Mouse (Mus musculus): Measurements from ENCODE around the gene Abcc3. TPM values are rescaled to one million over a fixed set of nuclear protein-coding genes. Genes with fewer than 3 reads are reported as not detected.
"Not testable (repeated sequence)": the region's sequence is repeated elsewhere in the genome, so short reads cannot be mapped to it uniquely, and the experiment has no call there.

The Abcc3 gene
- polyA plus RNA-seq, 1 experiment from 2014 or later = 7.7 TPM

DNA sequence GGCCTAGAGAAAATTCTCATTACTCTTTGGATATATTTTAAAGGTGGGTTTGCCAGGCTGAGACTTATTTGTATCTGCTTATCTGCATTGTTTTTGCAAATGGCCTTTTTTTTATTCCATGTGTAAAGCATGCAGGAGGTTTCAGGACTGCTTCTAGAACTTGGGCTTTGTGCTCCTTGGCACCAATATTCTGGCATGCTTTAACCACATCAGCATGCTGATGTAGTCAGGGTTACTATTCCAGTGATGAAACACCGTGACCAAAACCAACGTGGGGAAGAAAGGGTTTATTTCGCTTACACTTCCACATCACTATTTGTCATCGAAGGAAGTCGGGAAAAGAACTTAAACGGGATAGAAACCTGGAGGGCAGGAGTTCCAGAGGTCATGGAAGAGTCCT is 8.2 kb upstream of the Abcc3 start:
- Histone ChIP-seq H3K4me3 (replicated peaks) (no peak overlapping the region), H3K9me3 (no peaks in the 10 kb centered on the region), H3K36me3 (no peaks in the 10 kb centered on the region), H3K27ac (no peak overlapping the region), H3K9ac (no peak overlapping the region), H3K4me1 (peaks cover 10% of the 10 kb centered on the region), H3K27me3 (replicated peaks) (no peaks in the 10 kb centered on the region), H3K4me2 (no peak overlapping the region)
- ATAC-seq (ENCODE audit: insufficient read depth, low FRiP score, low read depth) = no peak
- WGBS = 55% methylated on average over 6 of the region's 6 CpGs

DNA sequence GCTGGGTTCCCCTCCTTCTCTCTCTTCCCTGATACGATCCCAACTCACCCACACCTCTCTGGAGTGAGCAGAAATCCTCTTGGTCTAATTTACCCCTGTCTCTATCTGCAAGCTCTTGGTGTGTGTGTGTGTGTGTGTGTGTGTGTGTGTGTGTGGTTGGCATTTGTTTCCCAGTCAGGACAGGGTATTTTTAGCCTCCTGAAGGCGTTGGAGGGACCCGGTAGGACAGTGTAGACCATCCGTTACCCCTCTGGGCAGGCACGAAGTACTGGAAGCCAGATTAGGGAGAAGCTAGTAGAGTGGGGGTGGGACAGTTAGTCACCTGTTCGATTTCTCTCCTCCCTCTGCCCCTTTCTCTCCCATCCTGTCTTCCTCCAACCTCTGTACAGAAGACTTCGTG is 1.3 kb upstream of the Abcc3 start:
- peaks cover 5% of the 10 kb centered on the region; the same call in 1 of the 2 replicates for H3K4me1 ChIP-seq
- no peaks in the 10 kb centered on the region for H3K27me3 ChIP-seq (replicated peaks)
- no peaks in the 10 kb centered on the region for H3K9me3 ChIP-seq
- no peak for ATAC-seq (ENCODE audit: insufficient read depth, low FRiP score, low read depth)
- WGBS = 86% methylated on average over 7 of the region's 7 CpGs
- H3K36me3 ChIP-seq = no peaks in the 10 kb centered on the region
- no peak overlapping the region for H3K9ac ChIP-seq
- H3K27ac ChIP-seq = no peak overlapping the region
- H3K4me2 ChIP-seq = no peak overlapping the region
- H3K4me3 ChIP-seq (replicated peaks) = no peak overlapping the region

DNA sequence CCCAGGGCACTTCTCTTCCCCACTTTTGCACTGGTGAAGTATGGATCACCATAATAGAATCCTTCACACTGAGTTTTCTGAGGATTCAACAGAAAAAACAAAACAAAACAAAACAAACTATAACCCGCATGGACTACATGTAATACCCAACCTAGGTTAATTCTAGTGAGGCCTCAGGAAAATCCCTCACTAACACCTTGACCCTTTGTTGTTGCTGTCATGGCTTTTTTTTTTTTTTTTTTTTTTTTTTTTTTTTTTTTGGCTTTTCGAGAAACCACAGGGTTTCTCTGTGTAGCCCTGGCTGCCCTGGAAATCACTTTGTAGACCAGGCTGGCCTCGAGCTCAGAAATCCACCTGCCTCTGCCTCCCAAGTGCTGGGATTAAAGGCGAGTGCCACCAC is 693 bp upstream of the Abcc3 start:
- H3K4me3 ChIP-seq (replicated peaks); H3K9me3 ChIP-seq; H3K4me2 ChIP-seq; H3K36me3 ChIP-seq; H3K27me3 ChIP-seq (replicated peaks); H3K9ac ChIP-seq; ATAC-seq (ENCODE audit: insufficient read depth, low FRiP score, low read depth); H3K4me1 ChIP-seq; H3K27ac ChIP-seq: not testable (repeated sequence)
- WGBS = 89% methylated on average over 4 of the region's 4 CpGs

DNA sequence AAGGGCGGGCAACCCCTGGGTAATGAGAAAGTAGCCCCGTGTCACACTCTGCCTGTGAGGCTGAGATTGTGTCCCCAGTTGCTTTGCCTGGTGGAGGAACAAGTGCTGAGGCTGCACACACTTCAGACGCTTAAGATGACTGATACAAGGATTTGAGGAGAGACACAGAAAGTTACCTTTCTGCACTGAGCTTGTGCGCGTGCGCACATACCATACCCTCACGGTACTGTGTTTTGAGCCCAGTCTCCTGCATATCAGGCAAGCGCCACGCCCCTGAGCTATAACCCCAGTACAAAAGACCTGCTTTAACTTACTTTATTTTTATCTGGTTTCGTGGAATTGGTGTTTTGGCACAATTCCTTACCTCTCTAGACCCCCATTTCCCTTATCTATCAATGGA is 1.1 kb downstream of the Abcc3 start:
- no peak overlapping the region for H3K4me3 ChIP-seq (replicated peaks)
- H3K27ac ChIP-seq = no peak overlapping the region
- no peaks in the 10 kb centered on the region for H3K9me3 ChIP-seq
- WGBS = 77% methylated on average over 10 of the region's 10 CpGs
- no peaks in the 10 kb centered on the region for H3K27me3 ChIP-seq (replicated peaks)
- no peaks in the 10 kb centered on the region for H3K36me3 ChIP-seq
- peaks cover 8% of the 10 kb centered on the region; the same call in 1 of the 2 replicates for H3K4me1 ChIP-seq
- ATAC-seq (ENCODE audit: insufficient read depth, low FRiP score, low read depth) = no peak
- H3K9ac ChIP-seq = no peak overlapping the region
- H3K4me2 ChIP-seq = no peak overlapping the region

DNA sequence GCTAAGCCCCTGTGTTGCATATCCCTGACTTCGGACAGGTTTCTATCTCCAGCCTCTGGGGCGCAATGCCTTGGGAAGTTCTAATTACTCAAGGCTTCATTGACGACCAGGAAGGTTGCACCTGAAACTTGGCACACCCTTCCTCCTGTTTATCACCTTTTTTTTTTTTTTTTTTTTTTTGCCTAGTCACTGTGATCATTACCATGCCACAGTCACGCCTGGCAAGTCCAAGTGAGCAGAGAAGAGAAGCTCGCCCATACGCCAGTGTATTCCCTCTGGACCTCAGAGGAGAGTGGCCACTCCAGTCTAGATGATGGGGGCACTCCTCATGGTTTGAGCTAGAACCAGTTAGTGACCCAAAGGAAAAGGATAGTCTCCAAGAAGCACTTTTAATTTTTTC is 2.0 kb downstream of the Abcc3 start:
- Histone ChIP-seq H3K9ac (no peak overlapping the region), H3K9me3 (no peaks in the 10 kb centered on the region), H3K4me2 (no peak overlapping the region), H3K4me3 (replicated peaks) (no peak overlapping the region), H3K36me3 (no peaks in the 10 kb centered on the region), H3K4me1 (peaks cover 17% of the 10 kb centered on the region), H3K27ac (no peak overlapping the region), H3K27me3 (replicated peaks) (no peaks in the 10 kb centered on the region)
- ATAC-seq (ENCODE audit: insufficient read depth, low FRiP score, low read depth) = no peak
- 76% methylated on average over 6 of the region's 6 CpGs for WGBS

DNA sequence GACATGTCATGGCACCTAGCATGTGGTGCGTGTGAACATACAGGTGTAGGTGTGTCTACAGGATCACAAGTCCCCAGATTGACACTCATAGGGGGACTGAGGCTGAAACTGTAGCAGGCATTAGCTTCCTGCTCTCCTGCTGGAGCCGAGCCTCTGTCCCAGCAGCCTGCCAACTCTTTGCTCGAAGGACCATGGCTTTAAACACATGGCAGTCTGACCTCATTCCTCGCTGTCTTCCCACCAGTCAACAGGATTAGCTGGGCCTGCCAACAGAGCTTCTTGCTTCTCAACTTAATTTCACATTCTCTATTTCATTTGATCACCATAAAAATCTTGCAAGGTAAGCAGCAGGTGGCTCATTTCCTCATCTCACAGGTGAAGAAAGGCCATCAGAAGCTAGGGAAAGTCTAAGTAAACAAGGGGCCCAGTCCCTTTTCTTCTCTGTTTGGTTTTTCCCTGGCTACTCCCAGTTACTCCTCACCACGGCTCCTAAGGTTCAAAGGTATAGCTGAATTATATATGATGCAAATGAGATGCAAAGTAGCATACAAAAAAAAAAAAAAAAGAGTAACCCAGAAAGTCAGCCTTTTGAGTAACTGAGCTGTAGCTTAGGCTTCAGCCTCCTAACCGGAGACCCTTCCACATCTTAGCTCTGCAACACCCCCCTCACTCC is 2.9 kb downstream of the Abcc3 start:
- Histone ChIP-seq H3K27me3 (replicated peaks) (no peaks in the 10 kb centered on the region), H3K9me3 (no peaks in the 10 kb centered on the region), H3K4me1 (peaks cover 26% of the 10 kb centered on the region), H3K4me3 (replicated peaks) (no peak overlapping the region), H3K4me2 (no peak overlapping the region), H3K9ac (no peak overlapping the region), H3K36me3 (no peaks in the 10 kb centered on the region), H3K27ac (peak overlapping the region; percentile 59)
- WGBS = 46% methylated on average over 6 of the region's 6 CpGs
- ATAC-seq (ENCODE audit: insufficient read depth, low FRiP score, low read depth) = no peak

DNA sequence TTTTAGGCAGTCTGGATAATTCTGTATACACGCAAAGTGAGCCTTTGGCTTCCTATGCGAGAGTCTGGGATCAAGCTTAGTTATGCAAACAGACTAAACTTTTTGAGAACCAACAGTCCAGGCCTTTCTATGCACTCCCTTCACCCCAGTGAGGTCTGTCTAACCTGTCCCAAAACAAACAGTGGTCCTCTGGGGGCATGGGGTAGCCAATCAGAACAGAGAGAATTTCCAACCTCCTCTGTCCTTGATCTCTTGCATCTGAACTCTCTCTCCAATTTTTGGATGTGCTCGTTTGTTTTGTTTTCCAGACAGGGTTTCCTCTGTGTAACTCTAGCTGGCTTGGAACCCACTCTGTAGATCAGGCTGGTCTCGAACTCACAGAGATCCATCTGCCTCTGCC is 3.8 kb downstream of the Abcc3 start:
- H3K4me2 ChIP-seq = no peak overlapping the region
- no peak for ATAC-seq (ENCODE audit: insufficient read depth, low FRiP score, low read depth)
- H3K9me3 ChIP-seq = no peaks in the 10 kb centered on the region
- 0 out of 2 replicates have a peak overlapping the region, but pooled peaks have one; percentile 59 for H3K27ac ChIP-seq
- WGBS = 70% methylated on average over 4 of the region's 4 CpGs
- H3K4me3 ChIP-seq (replicated peaks) = no peak overlapping the region
- H3K4me1 ChIP-seq = peaks cover 27% of the 10 kb centered on the region
- no peaks in the 10 kb centered on the region for H3K36me3 ChIP-seq
- H3K9ac ChIP-seq = no peak overlapping the region
- no peaks in the 10 kb centered on the region for H3K27me3 ChIP-seq (replicated peaks)

DNA sequence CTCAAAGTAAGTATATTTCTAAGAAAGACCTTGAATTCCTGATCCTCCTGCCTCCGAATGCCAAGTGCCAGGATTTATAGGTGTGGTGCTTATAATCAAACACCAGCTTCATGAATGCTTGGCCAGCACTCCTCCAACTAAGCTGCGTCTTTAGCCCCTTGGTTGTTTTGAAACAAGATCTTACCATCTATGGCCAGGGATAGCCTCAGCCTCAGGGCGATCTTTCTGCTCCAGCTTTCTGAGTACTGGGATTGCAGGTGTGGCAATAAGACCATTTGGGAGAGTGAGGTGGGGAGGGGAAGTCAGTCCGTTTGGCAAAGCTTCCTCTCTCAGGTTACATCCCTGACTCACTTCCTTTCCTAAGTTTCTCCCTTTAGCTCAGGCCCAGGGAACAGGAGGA is 5.0 kb downstream of the Abcc3 start:
- Histone ChIP-seq H3K27ac (no peak overlapping the region), H3K36me3 (no peaks in the 10 kb centered on the region), H3K27me3 (replicated peaks) (no peaks in the 10 kb centered on the region), H3K9ac (no peak overlapping the region), H3K4me2 (no peak overlapping the region), H3K9me3 (no peaks in the 10 kb centered on the region), H3K4me3 (replicated peaks) (no peak overlapping the region), H3K4me1 (peaks cover 27% of the 10 kb centered on the region)
- no peak for ATAC-seq (ENCODE audit: insufficient read depth, low FRiP score, low read depth)
- 63% methylated on average over 4 of the region's 4 CpGs for WGBS

DNA sequence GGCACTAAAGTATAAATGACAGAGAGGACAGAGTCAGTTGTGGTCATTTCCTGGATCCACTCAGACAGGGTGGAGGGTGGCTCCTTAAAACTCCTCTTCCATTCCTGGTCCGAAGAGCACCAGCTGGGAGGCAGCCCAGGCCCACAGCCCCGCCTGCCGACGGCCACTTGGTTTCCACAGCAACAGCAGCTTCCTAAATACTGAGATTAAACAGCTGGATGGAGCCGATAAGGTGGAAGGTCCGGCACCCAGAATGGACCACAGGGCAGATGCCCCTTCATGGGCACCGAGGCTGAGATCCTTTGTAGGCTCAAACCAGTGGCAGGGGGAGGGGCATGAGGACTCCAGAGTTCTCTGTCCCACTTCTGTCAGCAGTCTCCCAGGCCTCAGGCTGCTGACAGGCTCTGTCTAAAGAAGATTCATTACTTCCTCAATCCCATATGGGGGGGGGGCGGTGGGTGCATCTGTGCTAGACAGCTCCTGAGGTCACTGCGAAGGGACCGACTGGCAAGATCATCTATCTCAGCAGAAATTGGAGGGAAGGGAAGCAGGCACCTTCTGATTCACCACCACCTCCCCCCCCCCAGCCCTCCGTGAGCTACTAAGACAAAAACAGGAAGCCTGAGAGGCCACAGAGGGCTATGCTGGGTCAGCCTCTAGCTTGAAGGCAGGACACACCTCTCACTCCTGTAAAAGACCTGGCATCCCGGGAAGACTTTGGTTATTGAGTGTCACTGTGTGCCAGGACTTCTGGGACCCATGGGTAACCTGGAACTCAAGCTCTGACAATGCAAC is 6.6 kb downstream of the Abcc3 start:
- Histone ChIP-seq H3K4me3 (replicated peaks) (0 out of 2 replicates have a peak overlapping the region, but pooled peaks have one; percentile 9), H3K27me3 (replicated peaks) (no peaks in the 10 kb centered on the region), H3K4me1 (peaks cover 23% of the 10 kb centered on the region), H3K9me3 (no peaks in the 10 kb centered on the region), H3K9ac (no peak overlapping the region), H3K36me3 (no peaks in the 10 kb centered on the region), H3K27ac (peak overlapping the region; percentile 44), H3K4me2 (peak overlapping the region; percentile 38)
- peak; percentile 66 for ATAC-seq (ENCODE audit: insufficient read depth, low FRiP score, low read depth)
- WGBS = 11% methylated on average over 12 of the region's 12 CpGs

DNA sequence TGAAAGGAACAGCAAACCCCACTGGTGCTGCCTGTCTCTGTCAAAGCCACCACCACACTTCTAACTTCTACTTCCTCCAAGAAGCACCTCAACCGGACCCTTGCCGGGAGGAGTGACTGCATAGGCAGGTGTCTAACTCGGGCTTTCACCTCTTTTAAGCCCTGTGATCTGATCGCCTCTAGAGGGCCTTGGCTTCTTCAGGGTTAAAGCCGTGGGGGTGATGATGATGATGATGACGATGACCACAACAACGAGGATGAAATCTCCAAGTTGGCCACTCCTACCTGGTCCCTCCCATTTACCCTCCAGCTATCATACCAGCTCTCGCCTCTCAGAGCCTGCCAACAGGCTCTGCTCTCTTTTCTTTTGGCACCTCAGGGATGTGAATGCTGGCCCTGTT is 13.1 kb downstream of the Abcc3 start:
- Histone ChIP-seq H3K9me3 (no peaks in the 10 kb centered on the region), H3K27ac (no peak overlapping the region), H3K4me3 (replicated peaks) (no peak overlapping the region), H3K36me3 (no peaks in the 10 kb centered on the region), H3K9ac (no peak overlapping the region), H3K4me2 (no peak overlapping the region), H3K27me3 (replicated peaks) (no peaks in the 10 kb centered on the region), H3K4me1 (no peaks in the 10 kb centered on the region)
- WGBS = 66% methylated on average over 8 of the region's 8 CpGs
- ATAC-seq (ENCODE audit: insufficient read depth, low FRiP score, low read depth) = no peak

DNA sequence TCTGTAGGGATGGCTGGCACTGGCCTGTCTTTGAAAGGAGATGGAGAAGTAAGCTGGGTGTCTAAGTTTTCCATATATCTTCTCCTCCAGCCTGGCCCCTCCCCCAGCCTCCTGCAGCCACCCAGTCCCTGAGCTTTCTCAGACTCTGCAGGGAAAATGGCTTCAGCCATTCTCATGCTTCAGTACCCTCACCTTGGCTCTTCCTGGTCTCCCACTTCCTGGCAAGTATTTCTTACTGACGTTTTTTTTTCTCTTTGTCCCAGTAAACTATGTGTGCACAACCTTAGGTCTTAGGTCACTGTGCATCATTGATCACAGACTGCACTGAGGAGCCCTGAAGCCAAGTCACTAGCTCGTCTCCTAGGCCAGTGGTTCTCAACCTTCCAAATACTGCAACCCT is 13.7 kb downstream of the Abcc3 start:
- Histone ChIP-seq H3K36me3 (no peaks in the 10 kb centered on the region), H3K4me3 (replicated peaks) (no peak overlapping the region), H3K4me2 (no peak overlapping the region), H3K4me1 (no peaks in the 10 kb centered on the region), H3K27ac (no peak overlapping the region), H3K9ac (no peak overlapping the region), H3K27me3 (replicated peaks) (no peaks in the 10 kb centered on the region), H3K9me3 (no peaks in the 10 kb centered on the region)
- 34% methylated on average over 2 of the region's 2 CpGs for WGBS
- ATAC-seq (ENCODE audit: insufficient read depth, low FRiP score, low read depth) = no peak

DNA sequence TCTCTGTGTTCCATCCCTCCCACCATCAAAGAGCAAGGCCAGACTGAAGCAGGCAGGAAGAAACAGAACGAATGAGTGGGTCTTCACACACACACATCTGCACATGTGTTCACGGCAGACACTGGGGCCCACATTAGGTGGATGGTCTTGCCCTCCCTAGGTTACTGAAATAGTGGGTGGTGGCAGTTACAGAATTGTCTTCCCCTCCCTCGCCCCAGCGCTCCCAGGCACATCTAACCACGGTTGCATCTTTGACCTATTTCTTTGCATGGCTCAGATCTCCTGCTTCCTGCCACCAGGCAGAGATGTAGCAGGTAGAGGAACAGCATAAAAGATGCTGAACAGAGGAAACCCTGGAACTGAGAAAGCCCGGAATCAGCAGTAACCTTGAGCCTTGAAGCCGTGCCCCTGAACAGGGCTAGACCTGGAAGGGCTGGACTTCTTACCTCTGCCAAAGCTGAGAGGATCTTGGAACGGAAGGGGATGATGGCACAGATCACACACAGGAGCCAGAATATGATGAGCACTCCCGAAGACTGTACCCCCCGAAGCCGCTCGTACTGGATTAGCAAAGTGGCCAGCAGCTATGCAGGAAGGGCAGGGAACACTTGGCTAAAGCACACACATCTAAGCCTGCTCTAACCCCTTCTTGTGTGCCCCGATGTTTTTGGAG is 18.4 kb downstream of the Abcc3 start:
- H3K4me1 ChIP-seq = peaks cover 7% of the 10 kb centered on the region; the same call in 1 of the 2 replicates
- WGBS = 77% methylated on average over 13 of the region's 13 CpGs
- no peaks in the 10 kb centered on the region for H3K27me3 ChIP-seq (replicated peaks)
- H3K4me3 ChIP-seq (replicated peaks) = no peak overlapping the region
- H3K36me3 ChIP-seq = no peaks in the 10 kb centered on the region
- no peak overlapping the region for H3K4me2 ChIP-seq
- no peaks in the 10 kb centered on the region for H3K9me3 ChIP-seq
- H3K27ac ChIP-seq = no peak overlapping the region
- no peak for ATAC-seq (ENCODE audit: insufficient read depth, low FRiP score, low read depth)
- no peak overlapping the region for H3K9ac ChIP-seq

Measured in stomach, embryonic 15.5 days (tissue).